ENCODE assay signal across 31 mouse cellular contexts in the genomic region with DNA sequence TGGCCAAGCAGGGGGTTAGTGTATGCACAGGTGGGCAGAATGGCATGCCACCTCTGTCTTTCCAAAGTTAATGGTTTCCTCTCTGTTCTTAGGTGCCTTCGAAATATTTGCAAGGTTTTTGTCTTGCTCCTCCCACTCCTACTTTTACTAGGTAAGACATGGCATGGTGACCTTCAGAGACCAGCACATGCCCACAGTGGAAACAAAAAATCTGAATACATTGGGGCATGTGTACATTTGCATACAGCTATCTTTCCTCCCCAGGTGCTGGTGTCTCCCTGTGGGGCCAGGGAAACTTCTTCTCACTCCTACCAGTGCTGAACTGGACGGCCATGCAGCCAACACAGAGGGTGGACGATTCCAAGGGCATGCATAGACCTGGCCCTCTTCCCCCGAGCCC.
"Had no signal": no experiment of that assay in that cellular context is flagged by ENCODE, and none has a peak within 500 bp of the region (broad histone marks: within the 10 kb centered on the region; RNA-seq: fewer than 3 reads in every experiment).

No protein-coding gene starts in this region.

- H3K9me3 ChIP-seq: heart, embryonic 12.5 days; heart, embryonic 13.5 days; heart, embryonic 15.5 days; hindbrain, embryonic 10.5 days; hindbrain, embryonic 12.5 days; hindbrain, embryonic 13.5 days; hindbrain, embryonic 15.5 days; intestine, embryonic 15.5 days; kidney, embryonic 15.5 days had no signal

- H3K4me2 ChIP-seq: heart, embryonic 11.5 days; heart, embryonic 12.5 days; heart, embryonic 13.5 days; heart, embryonic 15.5 days; hindbrain, embryonic 12.5 days; hindbrain, embryonic 13.5 days; hindbrain, embryonic 14.5 days; hindbrain, embryonic 15.5 days; intestine, embryonic 15.5 days; kidney, embryonic 15.5 days had no signal

- H3K27ac ChIP-seq: heart, embryonic 13.5 days; heart, embryonic 15.5 days; hindbrain, embryonic 10.5 days; hindbrain, embryonic 12.5 days; hindbrain, embryonic 13.5 days; hindbrain, embryonic 14.5 days; hindbrain, embryonic 15.5 days; hindbrain, postnatal 0 days; intestine, embryonic 15.5 days; kidney, embryonic 15.5 days; kidney, postnatal 0 days; layer of hippocampus, adult 2 months; left cerebral cortex, adult 2 months had no signal

- H3K4me1 ChIP-seq: heart, embryonic 12.5 days; heart, embryonic 13.5 days; heart, embryonic 15.5 days; hindbrain, embryonic 10.5 days; hindbrain, embryonic 12.5 days; hindbrain, embryonic 13.5 days; hindbrain, embryonic 15.5 days; intestine, embryonic 15.5 days; kidney, embryonic 15.5 days had no signal

- H3K4me3 ChIP-seq: heart, embryonic 12.5 days; heart, embryonic 13.5 days; heart, embryonic 15.5 days; hindbrain, embryonic 10.5 days; hindbrain, embryonic 12.5 days; hindbrain, embryonic 13.5 days; hindbrain, embryonic 15.5 days; intestine, embryonic 15.5 days; kidney, embryonic 15.5 days; layer of hippocampus, adult 2 months; left cerebral cortex, adult 2 months had no signal

- H3K27me3 ChIP-seq: heart, embryonic 12.5 days; heart, embryonic 13.5 days; heart, embryonic 15.5 days; hindbrain, embryonic 12.5 days; hindbrain, embryonic 13.5 days; hindbrain, embryonic 15.5 days; intestine, embryonic 15.5 days; kidney, embryonic 15.5 days had no signal

- DNase-seq: heart, postnatal 10 days; heart, postnatal 14 days; heart, postnatal 36 days; heart, postnatal 4 days; kidney, adult 11 months; kidney, adult 18-20 months; kidney, adult 2 months; kidney, adult 8-10 months; kidney, adult 9 months; kidney, postnatal 10 days; kidney, postnatal 14 days; kidney, postnatal 25 days; kidney, postnatal 36 days; kidney, postnatal 4 days; layer of hippocampus, adult 9-11 months; layer of hippocampus, postnatal 36 days had no signal

- H3K9ac ChIP-seq: heart, embryonic 12.5 days; heart, embryonic 13.5 days; heart, embryonic 15.5 days; hindbrain, embryonic 12.5 days; hindbrain, embryonic 13.5 days; hindbrain, embryonic 14.5 days; hindbrain, embryonic 15.5 days; intestine, embryonic 15.5 days; kidney, embryonic 15.5 days had no signal
